Mouse (Mus musculus): Measurements from ENCODE around the gene Plcl1.

DNA sequence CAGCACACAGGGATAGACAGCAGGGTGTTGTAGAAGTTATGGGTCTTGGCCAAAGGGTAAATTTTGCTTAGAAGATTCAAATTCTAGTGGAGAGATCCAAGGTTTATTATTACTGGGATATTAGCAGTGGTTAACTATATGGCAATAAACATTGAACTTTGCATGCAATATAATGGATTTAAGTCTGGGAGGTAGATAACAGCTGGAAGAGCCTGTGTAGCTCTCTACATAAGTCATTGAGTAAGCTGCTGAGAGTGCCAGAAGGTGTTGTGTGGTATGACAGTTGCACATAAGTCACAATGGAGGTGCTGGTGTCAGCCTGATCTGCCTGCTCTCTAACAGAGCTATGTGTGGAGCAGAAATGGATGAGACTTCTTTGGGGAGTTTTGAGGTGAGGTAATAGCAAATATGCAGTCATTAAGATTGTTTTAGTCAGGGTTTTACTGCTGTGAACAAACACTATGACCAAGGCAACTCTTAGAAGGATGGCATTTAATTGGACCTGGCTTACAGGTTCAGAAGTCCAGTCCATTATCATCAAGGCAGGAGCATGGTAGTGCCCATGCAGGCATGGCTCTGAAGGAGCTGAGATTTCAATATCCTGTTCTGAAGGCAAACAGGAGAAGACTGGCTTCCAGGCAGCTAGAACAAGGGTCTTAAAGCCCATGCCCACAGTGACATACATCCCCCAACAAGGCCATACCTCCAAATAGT is 364.5 kb downstream of the Plcl1 start:
- no peak for TF ChIP-seq CTCF (IDR thresholded peaks at IDR 0.05; ENCODE audit: low read depth, low read length)
- no peak for TF ChIP-seq POLR2A (IDR thresholded peaks at IDR 0.05; ENCODE audit: borderline replicate concordance, low read depth, low read length)
